Mouse (Mus musculus) liver, embryonic 11.5 days (tissue): ENCODE data around the gene Zfp354a. TPM values are rescaled to one million over a fixed set of nuclear protein-coding genes. Genes with fewer than 3 reads are reported as not detected.
"Not testable (repeated sequence)": the region's sequence is repeated elsewhere in the genome, so short reads cannot be mapped to it uniquely, and the experiment has no call there.

Source experiments
- ATAC-seq: fragments of 200-750 bp; cut with Nextera tagmentation; replicated peaks from 2 replicates; pipeline ENCODE4 v1.8.0; 2017; ENCODE audit warnings: moderate number of reproducible peaks, mild to moderate bottlenecking, moderate TSS enrichment, moderate library complexity; ENCODE audit not compliant: low FRiP score
- DNase-seq: peaks from one replicate; pipeline ENCODE4 v3.0.0-alpha.2; 2017; ENCODE audit warnings: low spot score
- H3K27ac ChIP-seq: fragments of 300-500 bp; sonication (generic); 2 replicates; pipeline ENCODE4 v1.5.1; 2014; ENCODE audit warnings: mild to moderate bottlenecking, low read depth, low read length, control low read depth
- H3K27me3 ChIP-seq: fragments of 300-500 bp; sonication (generic); replicated peaks from 2 replicates; pipeline ENCODE4 v1.6.1; 2014; ENCODE audit warnings: low read length, mixed read lengths; ENCODE audit not compliant: control insufficient read depth, insufficient read depth
- H3K36me3 ChIP-seq: fragments of 300-500 bp; sonication (generic); 2 replicates; pipeline ENCODE4 v1.6.1; 2014; ENCODE audit warnings: mild to moderate bottlenecking, low read length, moderate library complexity, mixed read lengths; ENCODE audit not compliant: control insufficient read depth, insufficient read depth
- H3K4me1 ChIP-seq: fragments of 300-500 bp; sonication (generic); replicated peaks from 2 replicates; pipeline ENCODE4 v1.6.1; 2014; ENCODE audit warnings: low read length, mixed read lengths; ENCODE audit not compliant: control insufficient read depth, insufficient read depth
- H3K4me2 ChIP-seq: fragments of 300-500 bp; sonication (generic); 2 replicates; pipeline ENCODE4 v1.6.1; 2014; ENCODE audit warnings: mild to moderate bottlenecking, control low read depth, moderate library complexity
- H3K4me3 ChIP-seq: fragments of 300-500 bp; sonication (generic); 2 replicates; pipeline ENCODE4 v1.5.1; 2014; ENCODE audit warnings: low read depth, low read length, control low read depth
- H3K9ac ChIP-seq: fragments of 300-500 bp; sonication (generic); 2 replicates; pipeline ENCODE4 v1.6.1; 2014; ENCODE audit warnings: low read depth, low read length, control low read depth
- H3K9me3 ChIP-seq: fragments of 300-500 bp; sonication (generic); 2 replicates; pipeline ENCODE4 v1.6.1; 2016; ENCODE audit warnings: low read length, inconsistent platforms, mixed read lengths; ENCODE audit not compliant: control insufficient read depth
- WGBS: fragments of 180-500 bp; shearing (Covaris S2); extraction: QIAGEN DNeasy Blood & Tissue Kit; methylation state at CpG from one replicate; pipeline ENCODE4 v1.1.7; 2014; 5-methylcytosine and 5-hydroxymethylcytosine counted together
- polyA plus RNA-seq: library from polyadenylated mRNA; unstranded; fragments of >200 nt; fragmentation: Nextera tagmentation; extraction: Ambion mirVana; gene quantifications from 2 replicates; pipeline ENCODE4 v1.2.1, GENCODE M21; 2014

Gene Zfp354a
- 4.1 and 4.5 TPM in 2 replicates for polyA plus RNA-seq

- under 1% methylated on average over 31 of the region's 32 CpGs for WGBS
- 0 out of 2 replicates have a peak, but pooled peaks cover 5% of the 10 kb centered on the region for H3K4me1 ChIP-seq
- H3K9me3 ChIP-seq = no peaks in the 10 kb centered on the region
- peak within 1 kb of the TSS; percentile 74 for H3K9ac ChIP-seq
- H3K4me3 ChIP-seq = peak within 1 kb of the TSS; percentile 74
- no peaks in the 10 kb centered on the region for H3K36me3 ChIP-seq
- H3K4me2 ChIP-seq = peak within 1 kb of the TSS; percentile 87
- peak; percentile 81 for DNase-seq
- H3K27ac ChIP-seq = no peak within 1 kb of the TSS; the same call in 1 of the 2 replicates
- H3K27me3 ChIP-seq = no peaks in the 10 kb centered on the region
- peak; percentile 82 for ATAC-seq
Measured at GRCm38 (mm10) chr11:51059151-51059571, at the start of gene Zfp354a. Gene Zfp354a (plus strand): TSS chr11:51059257.

GRCm38 (mm10) chr11:51011821-51012220 lies 47.2 kb upstream of the Zfp354a start:
- 80% methylated on average over 5 of the region's 5 CpGs for WGBS
- no peaks in the 10 kb centered on the region for H3K9me3 ChIP-seq
- H3K4me1 ChIP-seq = no peaks in the 10 kb centered on the region
- no peak overlapping the region for H3K4me3 ChIP-seq
- no peak overlapping the region for H3K27ac ChIP-seq
- no peak for DNase-seq
- ATAC-seq = no peak
- H3K9ac ChIP-seq = no peak overlapping the region
- H3K4me2 ChIP-seq = no peak overlapping the region
- no peaks in the 10 kb centered on the region for H3K27me3 ChIP-seq
- no peaks in the 10 kb centered on the region for H3K36me3 ChIP-seq

- Histone ChIP-seq H3K27me3 (no peaks in the 10 kb centered on the region), H3K4me2 (no peak within 1 kb of the TSS), H3K9ac (no peak within 1 kb of the TSS), H3K27ac (no peak within 1 kb of the TSS), H3K4me1 (no peaks in the 10 kb centered on the region), H3K36me3 (no peaks in the 10 kb centered on the region), H3K9me3 (no peaks in the 10 kb centered on the region), H3K4me3 (no peak within 1 kb of the TSS)
- WGBS = 64% methylated on average over 1 of the region's 1 CpGs
- DNase-seq (no peak), ATAC-seq (no peak)
Measured at GRCm38 (mm10) chr11:51013936-51014335, 45.1 kb upstream of the Zfp354a start, which contains the start of gene Olfr54. Gene Olfr54 (plus strand): TSS chr11:51014236.

GRCm38 (mm10) chr11:51016341-51016740 lies 42.7 kb upstream of the Zfp354a start:
- ATAC-seq = peak; percentile 68

GRCm38 (mm10) chr11:51026811-51027210 lies 32.2 kb upstream of the Zfp354a start:
- not testable (repeated sequence) for H3K27me3 ChIP-seq, H3K27ac ChIP-seq, ATAC-seq, H3K36me3 ChIP-seq, H3K4me3 ChIP-seq, H3K9me3 ChIP-seq, H3K4me2 ChIP-seq, DNase-seq, H3K9ac ChIP-seq, H3K4me1 ChIP-seq
- 86% methylated on average over 11 of the region's 11 CpGs for WGBS

More at GRCm38 (mm10) chr11:51016341-51016740, 42.7 kb upstream of the Zfp354a start:
- no peak overlapping the region for H3K4me2 ChIP-seq
- WGBS = 47% methylated on average over 2 of the region's 2 CpGs
- H3K4me1 ChIP-seq = no peaks in the 10 kb centered on the region
- no peaks in the 10 kb centered on the region for H3K27me3 ChIP-seq
- no peak overlapping the region for H3K9ac ChIP-seq
- no peak overlapping the region for H3K27ac ChIP-seq
- H3K36me3 ChIP-seq = no peaks in the 10 kb centered on the region
- H3K4me3 ChIP-seq = no peak overlapping the region
- DNase-seq = no peak
- no peaks in the 10 kb centered on the region for H3K9me3 ChIP-seq

- not testable (repeated sequence) for H3K4me2 ChIP-seq, H3K36me3 ChIP-seq, H3K27ac ChIP-seq, H3K9ac ChIP-seq, H3K9me3 ChIP-seq, DNase-seq, H3K4me1 ChIP-seq, H3K27me3 ChIP-seq, H3K4me3 ChIP-seq, ATAC-seq
- WGBS = 72% methylated on average over 8 of the region's 8 CpGs
Measured at GRCm38 (mm10) chr11:51029381-51029780, 29.7 kb upstream of the Zfp354a start.

GRCm38 (mm10) chr11:51030225-51030624 lies 28.8 kb upstream of the Zfp354a start:
- no peaks in the 10 kb centered on the region for H3K36me3 ChIP-seq
- H3K4me2 ChIP-seq = no peak overlapping the region
- WGBS = 76% methylated on average over 2 of the region's 2 CpGs
- H3K9ac ChIP-seq = no peak overlapping the region
- H3K4me3 ChIP-seq = no peak overlapping the region
- ATAC-seq = no peak
- no peaks in the 10 kb centered on the region for H3K4me1 ChIP-seq
- H3K9me3 ChIP-seq = no peaks in the 10 kb centered on the region
- no peak overlapping the region for H3K27ac ChIP-seq
- no peak for DNase-seq
- no peaks in the 10 kb centered on the region for H3K27me3 ChIP-seq

GRCm38 (mm10) chr11:51032851-51033250 lies 26.2 kb upstream of the Zfp354a start:
- Histone ChIP-seq H3K4me3 (no peak overlapping the region), H3K27ac (no peak overlapping the region), H3K27me3 (no peaks in the 10 kb centered on the region), H3K9ac (no peak overlapping the region), H3K4me2 (no peak overlapping the region), H3K4me1 (no peaks in the 10 kb centered on the region), H3K36me3 (no peaks in the 10 kb centered on the region), H3K9me3 (no peaks in the 10 kb centered on the region)
- no peak for DNase-seq
- no peak for ATAC-seq
- WGBS = 13% methylated on average over 1 of the region's 1 CpGs

- not testable (repeated sequence) for H3K4me2 ChIP-seq, H3K4me3 ChIP-seq, H3K9me3 ChIP-seq, H3K9ac ChIP-seq, H3K36me3 ChIP-seq, DNase-seq, H3K4me1 ChIP-seq, H3K27me3 ChIP-seq, H3K27ac ChIP-seq, ATAC-seq
Measured at GRCm38 (mm10) chr11:51034141-51034540, 24.9 kb upstream of the Zfp354a start.
